Mouse (Mus musculus): ENCODE data around the gene E2f8.

E2f8 gene

GRCm38 (mm10) chr7:48891029-48891428 lies 9.6 kb upstream of the E2f8 start:
- no peak for DNase-seq (ENCODE audit: low spot score in 2 of 2)

DNA sequence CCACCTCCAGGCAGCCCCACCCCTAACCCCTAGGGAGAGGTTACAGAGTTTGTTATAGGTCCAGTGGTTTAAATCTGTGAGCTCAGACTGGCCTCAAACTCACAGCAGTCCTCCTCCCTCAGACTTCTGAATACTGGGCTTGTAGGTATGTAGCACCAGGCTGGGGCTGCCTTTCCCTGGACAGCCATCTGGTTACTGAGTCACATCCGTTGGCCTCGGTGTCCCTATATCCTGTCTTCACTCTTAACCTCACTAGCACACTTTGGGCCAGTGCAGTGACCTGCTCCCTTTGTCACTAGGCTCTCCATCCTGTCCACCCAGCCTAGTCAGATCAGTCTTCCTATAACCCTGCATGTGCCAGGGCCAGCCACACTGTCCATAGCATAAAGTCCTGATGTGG lies 7.4 kb upstream of the E2f8 start:
- no peak for DNase-seq (ENCODE audit: low spot score in 2 of 2)

DNA sequence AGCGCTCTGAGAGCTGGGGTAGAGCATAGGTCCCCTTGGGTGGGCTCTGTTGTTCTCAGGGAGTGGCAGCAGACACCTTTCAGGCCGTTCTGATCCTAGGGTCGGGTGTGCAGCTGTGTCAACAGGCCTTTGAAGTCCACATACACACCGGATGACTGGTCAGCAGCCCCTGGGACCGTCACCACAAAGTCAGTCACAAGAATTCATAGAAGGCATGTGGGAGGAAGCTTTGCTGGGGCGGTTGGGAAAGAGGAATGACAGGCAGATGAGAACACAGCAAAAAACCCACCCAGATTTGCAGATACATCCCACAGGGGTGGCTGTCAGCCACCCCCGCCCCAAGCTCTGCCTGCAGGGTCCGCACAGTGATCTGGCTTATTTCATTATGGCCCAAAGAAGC lies 6.6 kb upstream of the E2f8 start:
- no peak for DNase-seq (ENCODE audit: low spot score in 2 of 2)

DNA sequence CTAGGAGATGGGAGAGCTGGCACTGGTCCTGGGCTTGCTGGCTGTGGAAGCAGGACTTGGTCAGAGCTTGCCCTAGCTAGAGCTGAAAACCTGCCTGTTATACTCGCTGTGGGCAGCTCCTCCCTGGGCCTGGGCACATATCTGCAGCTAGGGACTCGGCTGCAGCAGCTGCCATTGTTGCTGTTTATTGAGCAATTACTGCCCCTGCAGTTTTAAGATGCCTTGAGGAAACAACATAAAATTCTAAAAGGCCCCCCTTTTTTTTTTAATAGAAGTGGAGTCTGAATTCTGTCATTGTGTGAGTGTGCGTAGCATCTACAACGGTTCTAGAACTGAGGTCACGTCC lies 2.8 kb upstream of the E2f8 start:
- no peak for DNase-seq (ENCODE audit: low spot score in 2 of 2)

DNA sequence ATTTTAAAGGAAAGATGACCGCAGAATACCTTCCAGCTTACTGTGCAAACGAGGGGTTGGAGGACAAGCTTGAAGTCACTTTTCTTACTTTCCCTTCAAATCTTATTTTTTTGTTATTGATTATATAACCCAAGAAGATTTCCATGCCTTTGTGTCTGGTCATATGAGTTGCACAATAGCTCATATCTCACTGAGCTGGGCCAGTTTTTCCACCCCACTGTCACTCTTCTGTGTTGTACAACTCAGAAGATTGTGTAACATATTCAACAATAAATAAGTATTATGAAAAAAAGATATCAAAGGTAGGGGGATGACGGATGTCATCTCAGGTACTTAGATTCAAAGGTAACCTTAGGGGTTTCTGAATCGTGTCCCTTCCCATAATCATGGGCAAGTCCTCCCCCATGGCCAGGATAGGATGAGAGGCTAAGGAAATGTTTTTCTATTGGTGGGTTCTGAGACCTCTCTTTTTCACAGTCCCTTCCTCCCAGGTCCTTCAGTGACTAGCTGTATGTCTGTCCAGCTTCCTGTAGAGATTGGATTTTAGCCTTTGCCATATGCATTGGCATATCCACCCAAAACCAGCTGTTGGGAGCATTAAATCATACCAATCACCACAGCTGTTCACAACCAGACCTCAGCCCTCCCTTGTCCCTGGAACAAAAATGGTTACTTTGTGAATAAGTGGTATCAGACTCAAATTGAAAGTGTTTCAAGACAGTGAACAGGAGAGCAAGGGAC lies 2.3 kb upstream of the E2f8 start:
- DNase-seq (ENCODE audit: low spot score in 2 of 2): no peak

DNA sequence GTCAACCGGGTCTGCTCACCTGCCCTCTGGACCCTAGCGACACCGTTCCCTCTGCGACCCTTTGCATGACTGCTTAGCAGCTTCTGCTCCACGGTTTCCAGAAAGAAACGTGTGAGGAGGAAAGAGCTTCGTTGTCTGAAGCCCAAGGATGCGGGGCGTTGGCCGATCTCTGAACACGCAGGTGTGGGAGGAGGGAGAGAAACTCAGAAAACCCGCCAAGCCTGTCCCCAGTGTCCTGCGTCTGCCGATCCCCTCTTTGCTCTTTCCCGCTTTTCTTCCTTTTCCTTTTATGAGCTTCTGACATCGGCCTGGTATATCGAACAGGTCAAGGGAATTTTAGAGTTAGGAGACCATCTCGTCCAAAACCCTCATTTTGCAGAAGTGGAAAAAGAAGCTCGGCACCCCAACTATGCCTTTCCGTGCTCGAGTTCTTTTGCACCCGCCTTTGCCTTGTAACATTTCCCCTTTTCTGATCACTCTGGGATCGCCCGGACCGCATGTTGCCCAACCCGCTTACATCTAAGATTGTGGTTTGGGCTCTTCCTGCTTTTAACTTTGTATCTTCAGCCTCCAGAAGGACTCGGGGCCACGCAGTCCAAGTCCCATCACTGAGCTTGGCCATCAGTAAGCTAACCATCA lies 694 bp upstream of the E2f8 start:
- DNase-seq (ENCODE audit: low spot score in 2 of 2): peak; percentile 17 to 35

GRCm38 (mm10) chr7:48880591-48881481 lies 560 bp downstream of the E2f8 start:
- DNase-seq (ENCODE audit: low spot score in 2 of 2): peak; percentile 96 to 97

DNA sequence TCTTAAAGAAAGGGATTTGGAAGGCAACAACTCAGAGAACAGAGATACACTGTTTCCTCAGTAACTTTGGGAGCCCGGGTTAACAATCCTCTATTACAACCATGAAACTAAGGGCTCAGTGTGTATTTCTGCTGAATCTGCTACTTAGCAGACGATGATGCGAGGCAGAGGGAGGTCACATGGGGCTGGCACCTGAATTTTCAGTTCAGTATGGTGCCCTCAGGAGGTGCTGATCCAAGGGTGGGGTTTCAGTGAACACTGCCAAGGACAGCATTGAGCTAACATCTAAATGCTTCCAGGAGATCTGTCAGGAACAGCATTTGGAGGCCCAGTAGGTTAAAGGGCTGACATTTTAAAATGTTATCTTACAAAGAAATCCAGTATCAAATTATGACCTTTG lies 1.8 kb downstream of the E2f8 start:
- DNase-seq (ENCODE audit: low spot score in 2 of 2): no peak

GRCm38 (mm10) chr7:48877786-48878390 lies 3.5 kb downstream of the E2f8 start:
- no peak for DNase-seq (ENCODE audit: low spot score in 2 of 2)

DNA sequence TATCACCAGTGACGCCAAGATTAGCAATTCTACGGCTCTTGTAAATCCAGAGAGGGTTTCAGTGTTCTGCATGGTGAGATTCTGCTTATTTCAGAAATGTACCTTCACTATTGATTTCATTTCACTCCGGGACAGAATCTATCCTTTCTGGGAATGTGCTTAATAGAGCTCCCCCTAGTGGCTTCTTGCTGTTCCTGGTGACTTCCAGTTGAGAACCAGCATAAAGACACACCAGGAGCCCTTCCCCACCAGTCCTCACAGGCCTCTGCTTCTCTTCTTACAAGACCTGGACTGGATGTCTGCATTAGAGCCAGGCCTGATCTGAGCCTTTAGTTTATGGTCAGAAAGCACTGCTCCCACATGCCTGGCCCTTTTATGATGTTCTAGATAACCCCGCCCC lies 4.9 kb downstream of the E2f8 start:
- DNase-seq (ENCODE audit: low spot score in 2 of 2): peak in 1 of 2 experiments; percentile 63

- DNase-seq (ENCODE audit: low spot score in 2 of 2): no peak
Observed at GRCm38 (mm10) chr7:48875096-48875495, 6.3 kb downstream of the E2f8 start.

GRCm38 (mm10) chr7:48871292-48871691 lies 10.1 kb downstream of the E2f8 start:
- no peak for DNase-seq (ENCODE audit: low spot score in 2 of 2)

- no peak for DNase-seq (ENCODE audit: low spot score in 2 of 2)
Observed at GRCm38 (mm10) chr7:48870579-48871180, 10.7 kb downstream of the E2f8 start.

GRCm38 (mm10) chr7:48870144-48870543 lies 11.3 kb downstream of the E2f8 start:
- no peak for DNase-seq (ENCODE audit: low spot score in 2 of 2)

GRCm38 (mm10) chr7:48867576-48867975 lies 13.8 kb downstream of the E2f8 start:
- DNase-seq (ENCODE audit: low spot score in 2 of 2): no peak

DNA sequence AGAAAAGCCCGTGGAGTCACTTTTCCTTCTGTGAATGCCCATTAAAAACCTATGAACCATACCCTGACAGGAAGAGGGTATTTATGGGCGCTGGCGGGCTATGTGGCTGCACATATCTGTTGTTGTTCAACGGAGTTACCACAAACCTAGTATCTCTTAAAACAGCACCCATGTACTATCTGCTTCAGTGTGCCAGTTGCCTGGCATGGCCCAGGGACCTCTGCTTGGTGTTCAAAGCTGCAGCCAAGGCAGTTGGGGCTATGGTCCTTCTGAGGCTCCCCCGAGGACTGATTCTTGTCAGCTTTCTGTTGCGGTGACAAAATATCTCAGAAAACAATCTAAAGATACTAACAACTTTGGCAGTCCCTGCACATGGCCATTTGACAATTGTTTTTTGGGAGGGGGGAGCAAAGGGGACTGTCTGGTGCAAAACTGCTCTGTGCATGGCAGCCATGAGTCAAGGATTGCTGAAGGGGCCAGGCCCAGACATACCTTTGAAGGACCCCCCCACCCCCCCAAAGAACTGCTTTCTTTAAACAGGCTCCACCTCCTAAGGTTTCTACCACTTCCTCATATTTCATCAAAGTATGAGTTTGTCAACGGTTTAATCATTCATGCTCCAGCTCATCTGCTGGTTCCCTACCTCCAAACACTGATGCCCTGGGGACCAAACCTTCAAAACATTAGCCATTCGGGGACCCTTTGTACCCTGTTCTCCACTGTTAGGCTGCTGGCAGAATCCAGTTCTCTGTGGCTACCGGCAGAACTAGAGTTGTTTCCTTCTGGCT lies 16.5 kb downstream of the E2f8 start:
- DNase-seq (ENCODE audit: low spot score in 2 of 2): no peak

- DNase-seq (ENCODE audit: low spot score in 2 of 2): no peak
Observed at GRCm38 (mm10) chr7:48864199-48864598, 17.2 kb downstream of the E2f8 start.

GRCm38 (mm10) chr7:48861796-48862195 lies 19.6 kb downstream of the E2f8 start:
- DNase-seq (ENCODE audit: low spot score in 2 of 2): no peak

- DNase-seq (ENCODE audit: low spot score in 2 of 2): no peak
Observed at GRCm38 (mm10) chr7:48860948-48861347, 20.4 kb downstream of the E2f8 start.

DNA sequence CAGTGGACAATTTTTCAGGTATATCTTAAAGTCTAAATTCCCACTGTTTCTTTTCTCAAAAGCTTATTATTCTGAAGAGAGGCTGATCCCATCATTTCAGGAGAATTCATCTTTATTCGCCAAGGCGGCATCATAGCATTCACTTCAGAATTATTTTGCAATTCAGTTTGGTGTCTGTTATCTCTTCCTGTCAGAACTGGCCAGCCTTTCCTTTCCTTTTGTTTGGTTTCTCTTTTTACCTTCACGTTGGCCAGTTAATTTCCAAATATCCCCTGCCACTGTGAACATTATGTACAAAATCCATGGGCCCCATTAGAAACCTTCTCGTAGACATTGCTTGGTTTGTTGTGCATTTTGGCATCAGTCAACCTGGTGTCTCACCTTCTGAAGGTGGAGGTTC lies 22.0 kb downstream of the E2f8 start:
- no peak for DNase-seq (ENCODE audit: low spot score in 2 of 2)

DNA sequence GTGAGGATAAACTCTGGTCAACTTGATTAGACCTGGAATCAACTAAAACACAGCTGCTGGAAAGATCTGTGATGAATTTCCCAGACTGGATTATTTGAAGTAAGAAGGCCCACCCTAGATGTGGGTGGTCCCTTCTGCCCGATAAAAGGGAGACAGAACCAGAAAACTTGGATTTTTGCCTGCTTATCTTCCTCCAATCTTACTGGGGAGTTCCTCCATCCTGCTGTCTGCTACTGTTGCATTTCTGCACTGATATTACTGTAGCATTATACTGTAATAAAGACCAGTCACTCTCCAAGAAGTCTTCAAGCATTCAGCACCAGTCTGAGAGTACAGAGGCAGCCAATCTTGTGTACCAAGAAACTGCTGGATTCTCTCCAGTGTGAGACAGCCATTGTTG lies 23.1 kb downstream of the E2f8 start:
- DNase-seq (ENCODE audit: low spot score in 2 of 2): no peak
